Mouse (Mus musculus) layer of hippocampus, postnatal 10 days (tissue): ENCODE measurements around the gene Lix1l. TPM values are rescaled to one million over a fixed set of nuclear protein-coding genes. Genes with fewer than 3 reads are reported as not detected.

Source experiments
- DNase-seq, 2 experiments: peaks; one replicate each; pipeline ENCODE4 v3.0.0; 2021; ENCODE audit warnings: low spot score in 2 of 2
- total RNA-seq, 2 experiments: library from RNA; stranded (reverse); gene quantifications; 2 replicates each; pipeline ENCODE4 v1.2.3; 2021

Lix1l gene
- total RNA-seq, 2 experiments from 2014 or later: 40.8 to 44.5 TPM

- no peak for DNase-seq
Observed at GRCm38 (mm10) chr3:96671519-96671918, 70.6 kb downstream of the Lix1l start.

GRCm38 (mm10) chr3:96673514-96673913, 72.6 kb downstream of the Lix1l start:
- no peak for DNase-seq

GRCm38 (mm10) chr3:96674442-96674841, 73.5 kb downstream of the Lix1l start:
- DNase-seq: no peak

- no peak for DNase-seq
Observed at GRCm38 (mm10) chr3:96675171-96675570, 74.2 kb downstream of the Lix1l start.

- no peak for DNase-seq
Observed at GRCm38 (mm10) chr3:96675690-96676089, 74.7 kb downstream of the Lix1l start.

Other genes with a start within 250 kb of the Lix1l start
- not detected for gene BC107364, start 148.8 kb upstream of the Lix1l start, total RNA-seq
- under 1 TPM; 0.41 to 0.49 TPM for gene Hfe2, start 76.0 kb upstream of the Lix1l start, total RNA-seq
- gene Txnip, start 43.2 kb upstream of the Lix1l start, total RNA-seq: 10 to 100 TPM; 36.5 to 46.1 TPM
- gene Gm16253, start 24.2 kb upstream of the Lix1l start, total RNA-seq: not detected
- gene Polr3gl, start 7.0 kb upstream of the Lix1l start, total RNA-seq: 10 to 100 TPM; 27.5 to 28.6 TPM
- gene Ankrd34a, start 4.5 kb upstream of the Lix1l start, total RNA-seq: 10 to 100 TPM; 41.3 to 45.5 TPM
- gene Rbm8a, start 28.8 kb downstream of the Lix1l start, total RNA-seq: 10 to 100 TPM; 69.9 to 75.6 TPM
- 10 to 100 TPM; 43.2 to 50.3 TPM for gene Pex11b, start 34.2 kb downstream of the Lix1l start, total RNA-seq
- gene Gm42957, start 34.3 kb downstream of the Lix1l start, total RNA-seq: under 1 TPM; 0.25 to 0.34 TPM
- 1 to 10 TPM; 1.4 to 1.8 TPM for gene Itga10, start 44.4 kb downstream of the Lix1l start, total RNA-seq
- 1 to 10 TPM; 6.9 to 7.4 TPM for gene Ankrd35, start 69.0 kb downstream of the Lix1l start, total RNA-seq
- gene Pias3, start 95.2 kb downstream of the Lix1l start, total RNA-seq: 10 to 100 TPM; 25.6 to 31.7 TPM
- gene Nudt17, start 107.4 kb downstream of the Lix1l start, total RNA-seq: 10 to 100 TPM in 1 of 2 experiments, 1 to 10 TPM in 1; 9.8 to 11.0 TPM
- 10 to 100 TPM; 26.4 to 28.1 TPM for gene Polr3c, start 126.5 kb downstream of the Lix1l start, total RNA-seq
- 10 to 100 TPM; 46.3 to 56.3 TPM for gene Rnf115, start 126.5 kb downstream of the Lix1l start, total RNA-seq
- under 1 TPM; 0.14 to 0.25 TPM for gene Pdzk1, start 228.1 kb downstream of the Lix1l start, total RNA-seq
- not detected for gene Cd160, start 228.2 kb downstream of the Lix1l start, total RNA-seq